Mouse (Mus musculus): ENCODE results near the gene Rnf146. TPM values are rescaled to one million over a fixed set of nuclear protein-coding genes. Genes with fewer than 3 reads are reported as not detected.

Gene Rnf146
- 25.3 and 36.4 TPM in 2 replicates for total RNA-seq (2014; fragmentation: Nextera tagmentation)
- total RNA-seq (2017) = 51.3 and 61.2 TPM in 2 replicates

DNA sequence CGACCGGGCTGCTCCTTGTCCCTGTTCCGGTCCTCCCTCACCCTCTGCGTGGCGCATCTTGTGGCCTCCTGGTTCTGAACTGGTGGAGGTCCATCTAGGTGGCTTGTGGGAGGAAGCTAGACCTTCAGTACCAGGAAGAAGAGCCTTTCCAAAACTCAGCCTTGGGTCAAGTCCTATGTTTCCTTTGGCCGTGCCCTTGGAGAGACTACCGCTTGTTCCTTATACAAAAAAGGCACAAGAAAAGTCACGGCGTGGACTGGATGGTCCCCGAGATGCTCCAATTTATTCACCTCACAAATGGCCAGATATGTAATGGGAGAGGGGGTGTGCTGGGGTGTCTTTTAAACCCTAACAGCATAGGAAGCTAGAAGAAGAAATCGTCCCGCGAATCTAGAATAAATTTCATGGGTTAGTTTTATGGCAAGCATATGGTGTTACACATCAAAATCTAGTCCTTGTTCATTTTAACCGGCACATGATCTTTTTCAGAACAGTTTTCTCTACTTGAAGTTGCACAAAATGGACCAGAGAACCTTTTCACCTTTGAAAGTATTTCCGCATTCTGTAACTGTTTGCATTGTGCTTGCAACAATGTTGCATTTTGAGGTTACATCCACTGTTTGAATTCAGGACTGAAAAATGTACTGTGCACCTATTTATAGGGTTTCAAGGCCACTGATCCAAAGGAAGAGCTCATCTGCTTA lies at the start of gene Rnf146:
Gene Rnf146, minus strand, starts transcription at position 246 of the 704 bp plus-strand sequence.
- ATAC-seq (replicated peaks; ENCODE audit: low FRiP score, low TSS enrichment, poor library complexity, severe bottlenecking) = no peak; the same call in 1 of the 2 replicates

DNA sequence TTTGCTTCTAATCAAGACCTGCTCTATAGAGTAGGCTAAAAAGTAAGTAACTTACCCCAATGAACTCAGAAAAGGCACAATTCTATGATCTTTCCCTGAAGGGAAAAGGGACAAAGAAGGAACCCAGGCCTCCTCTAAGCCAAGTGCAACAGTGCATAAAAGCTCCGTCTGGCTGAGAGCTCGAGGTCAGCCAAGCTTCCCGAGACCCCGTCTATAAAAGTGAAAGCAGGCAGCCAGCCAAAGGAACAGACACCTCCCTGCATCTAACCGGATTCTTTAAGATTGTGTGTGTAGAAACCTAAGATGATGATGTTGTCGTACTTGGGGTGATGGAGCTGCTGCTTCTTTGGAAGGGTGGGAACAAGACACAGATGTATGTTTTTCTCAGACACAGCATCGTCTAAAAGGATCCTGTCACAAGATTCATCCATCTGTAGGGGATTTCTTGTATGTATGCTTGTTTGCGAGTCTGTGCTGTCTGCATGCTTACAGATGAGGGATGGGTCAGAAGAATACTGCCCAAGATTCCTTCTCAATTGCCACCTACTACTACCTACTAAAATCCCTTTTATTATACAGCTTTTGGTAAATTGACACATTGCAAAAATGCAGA lies 40.5 kb upstream of the Rnf146 start:
- no peak for ATAC-seq (replicated peaks; ENCODE audit: low FRiP score, low TSS enrichment, poor library complexity, severe bottlenecking)

DNA sequence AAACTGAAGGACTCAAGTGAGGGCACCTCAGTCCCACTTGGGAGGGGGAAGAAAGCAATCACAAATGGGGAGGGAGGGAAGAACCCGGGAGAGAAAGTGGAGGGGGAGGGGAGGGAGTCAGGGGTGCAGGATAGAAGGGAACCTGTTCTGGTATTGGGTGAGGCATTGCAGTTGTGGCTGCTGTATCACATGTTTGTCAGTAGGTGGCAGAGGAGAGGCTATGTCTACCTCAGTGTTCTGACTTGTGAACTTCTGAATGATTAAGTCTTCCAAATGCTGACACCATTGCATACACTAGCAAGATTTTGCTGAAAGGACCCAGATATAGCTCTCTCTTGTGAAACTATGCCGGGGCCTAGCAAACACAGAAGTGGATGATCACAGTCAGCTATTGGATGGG lies 32.6 kb upstream of the Rnf146 start:
- peak; percentile 79 for ATAC-seq (replicated peaks; ENCODE audit: low FRiP score, low TSS enrichment, poor library complexity, severe bottlenecking)

DNA sequence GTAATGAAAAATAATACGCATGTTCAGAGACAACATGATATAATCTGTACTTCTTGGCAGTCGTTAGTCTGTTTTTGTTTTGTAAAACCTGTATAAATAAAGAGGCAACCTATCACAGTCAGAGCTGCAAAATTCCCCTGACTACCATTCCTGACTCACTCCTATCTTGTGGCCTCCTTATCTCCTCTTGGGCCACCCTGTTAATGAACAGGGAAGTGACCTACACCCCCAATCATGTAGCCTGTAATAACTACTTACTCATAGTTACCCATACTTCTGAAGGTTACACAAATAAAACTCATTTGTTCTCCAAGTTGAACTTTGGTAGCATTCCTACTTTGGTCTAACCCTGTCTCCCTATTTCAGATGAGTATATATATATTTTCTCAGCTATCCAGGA lies 19.3 kb upstream of the Rnf146 start:
- ATAC-seq (replicated peaks; ENCODE audit: low FRiP score, low TSS enrichment, poor library complexity, severe bottlenecking) = no peak

DNA sequence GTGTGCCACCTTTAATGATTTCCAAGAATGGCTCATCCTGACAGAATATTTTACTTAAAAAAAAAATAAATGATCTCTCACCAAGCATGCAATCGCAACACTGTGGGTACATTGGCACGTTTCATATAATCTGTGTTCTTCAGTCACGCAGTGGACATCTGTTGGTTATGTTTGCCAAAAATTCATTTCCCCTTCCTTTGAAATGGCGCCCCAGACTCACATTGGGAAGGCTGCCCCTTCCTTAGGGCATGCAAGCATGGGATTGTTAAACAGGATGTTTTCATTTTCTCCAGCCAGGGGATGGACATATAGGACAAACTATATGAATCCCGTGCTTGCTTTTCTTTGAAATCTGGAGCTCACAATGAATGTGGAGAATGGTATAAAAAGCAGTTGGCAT lies 11.8 kb upstream of the Rnf146 start:
- ATAC-seq (replicated peaks; ENCODE audit: low FRiP score, low TSS enrichment, poor library complexity, severe bottlenecking) = no peak

DNA sequence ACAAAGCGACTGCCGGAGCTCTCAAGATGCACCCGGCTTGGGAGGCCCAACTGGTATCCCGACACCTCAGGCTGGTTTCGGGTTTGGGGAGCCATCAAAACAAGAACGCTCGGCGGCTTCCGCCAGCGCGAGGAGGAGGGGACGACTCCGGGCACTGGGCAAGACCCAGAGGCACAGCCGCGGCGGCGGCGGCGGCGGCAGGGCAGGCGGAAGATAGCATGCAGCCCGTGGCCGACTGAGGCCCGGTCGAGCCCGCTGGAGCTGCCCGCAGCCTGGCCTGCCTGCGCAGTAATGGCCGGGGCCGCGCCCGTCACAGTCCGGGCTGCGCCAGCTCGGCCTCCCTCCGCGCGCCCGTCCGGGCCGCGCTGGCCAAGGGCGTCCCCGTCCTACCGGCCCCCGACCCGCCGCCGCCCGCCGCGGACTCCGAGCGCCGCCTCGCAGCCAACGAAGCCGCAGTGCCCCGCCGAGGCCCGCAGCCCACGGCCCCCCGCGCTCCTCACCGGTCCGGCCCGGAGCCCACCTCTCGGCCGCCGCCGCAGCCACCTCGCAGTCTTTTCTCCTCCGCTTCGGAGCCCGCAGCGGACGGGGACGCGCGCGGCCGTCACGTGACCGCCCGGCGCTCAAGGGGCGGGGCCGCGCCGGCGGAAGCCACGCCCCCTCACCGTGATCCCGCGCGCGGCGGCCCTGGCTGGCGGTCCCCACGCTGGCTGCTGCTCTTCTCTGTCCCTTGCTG lies 612 bp downstream of the Rnf146 start:
- ATAC-seq (replicated peaks; ENCODE audit: low FRiP score, low TSS enrichment, poor library complexity, severe bottlenecking) = peak; percentile 89

DNA sequence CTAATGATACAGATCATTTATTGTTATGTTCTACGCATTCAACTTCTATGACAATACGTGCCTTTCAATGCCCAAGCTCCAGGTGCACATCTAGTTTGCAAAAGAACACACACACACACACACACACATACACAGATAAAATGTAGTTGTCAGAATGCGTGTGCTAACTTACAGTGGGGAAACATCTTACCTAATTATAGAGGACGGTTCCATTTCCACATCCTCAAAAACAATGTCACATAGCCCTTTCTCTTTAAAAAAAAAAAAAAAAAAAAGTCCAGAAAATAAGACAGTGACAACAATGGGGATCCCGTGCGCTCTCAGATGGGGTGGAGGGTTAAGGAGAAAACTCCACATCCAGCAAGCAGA lies 1.2 kb downstream of the Rnf146 start:
- peak; percentile 20; the same call in 1 of the 2 replicates for ATAC-seq (replicated peaks; ENCODE audit: low FRiP score, low TSS enrichment, poor library complexity, severe bottlenecking)

DNA sequence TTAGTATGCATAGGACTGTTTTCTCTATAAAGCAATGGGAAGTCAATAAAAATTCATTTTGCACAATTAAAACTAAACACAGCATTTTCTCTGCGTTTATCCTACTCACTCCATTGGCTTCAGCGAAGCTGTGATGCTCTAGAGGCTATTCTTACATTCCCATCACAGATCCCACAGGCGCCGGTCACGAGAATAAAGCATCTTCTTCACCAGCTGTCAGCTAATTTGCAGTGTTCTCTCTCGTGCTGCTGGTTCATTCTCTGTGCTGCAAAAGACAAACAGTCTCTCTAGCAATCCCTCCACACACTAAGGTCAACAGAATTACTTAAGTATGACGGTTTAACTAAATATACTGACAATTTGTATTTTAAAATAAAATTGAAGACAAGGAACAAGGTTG lies 8.1 kb downstream of the Rnf146 start:
- ATAC-seq (replicated peaks; ENCODE audit: low FRiP score, low TSS enrichment, poor library complexity, severe bottlenecking) = no peak

DNA sequence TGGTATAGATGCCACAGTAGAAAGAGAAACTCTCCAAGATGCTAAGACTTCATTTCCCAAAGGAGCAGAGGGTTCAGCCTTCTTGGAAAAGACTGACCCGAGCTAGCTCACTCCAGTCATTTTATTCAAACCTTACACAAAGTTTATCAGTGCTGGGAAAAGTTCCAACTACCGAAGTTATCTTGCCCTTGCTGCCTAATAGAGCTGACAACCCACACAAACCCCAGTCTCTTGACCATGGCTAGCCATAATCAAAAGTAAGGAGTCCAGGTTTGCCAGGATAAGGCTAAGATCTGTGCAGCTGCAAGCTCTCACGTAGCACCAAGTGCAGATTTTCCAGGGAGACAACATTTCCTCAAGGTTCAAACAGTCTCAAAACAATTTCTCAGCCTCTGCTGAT lies 9.7 kb downstream of the Rnf146 start:
- peak; percentile 58; the same call in 1 of the 2 replicates for ATAC-seq (replicated peaks; ENCODE audit: low FRiP score, low TSS enrichment, poor library complexity, severe bottlenecking)

DNA sequence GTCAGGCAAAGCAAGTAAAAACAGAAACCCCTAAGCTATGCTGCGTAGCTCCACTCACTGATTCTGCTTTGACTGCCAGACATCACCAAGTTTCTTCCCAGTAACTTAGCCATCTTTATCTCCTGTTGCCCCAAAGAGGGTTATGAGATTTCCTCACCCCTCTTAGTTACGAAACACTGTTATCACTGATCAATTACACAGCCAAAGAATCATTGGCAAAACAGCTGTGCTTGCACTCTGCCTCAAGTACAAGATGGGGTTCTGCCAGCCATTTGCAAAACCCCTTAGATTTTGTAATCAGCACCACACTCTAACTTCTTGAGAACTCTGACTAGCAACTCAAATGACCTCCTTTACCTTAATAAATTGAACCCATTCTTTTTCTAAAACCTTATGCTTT lies 10.8 kb downstream of the Rnf146 start:
- no peak for ATAC-seq (replicated peaks; ENCODE audit: low FRiP score, low TSS enrichment, poor library complexity, severe bottlenecking)

DNA sequence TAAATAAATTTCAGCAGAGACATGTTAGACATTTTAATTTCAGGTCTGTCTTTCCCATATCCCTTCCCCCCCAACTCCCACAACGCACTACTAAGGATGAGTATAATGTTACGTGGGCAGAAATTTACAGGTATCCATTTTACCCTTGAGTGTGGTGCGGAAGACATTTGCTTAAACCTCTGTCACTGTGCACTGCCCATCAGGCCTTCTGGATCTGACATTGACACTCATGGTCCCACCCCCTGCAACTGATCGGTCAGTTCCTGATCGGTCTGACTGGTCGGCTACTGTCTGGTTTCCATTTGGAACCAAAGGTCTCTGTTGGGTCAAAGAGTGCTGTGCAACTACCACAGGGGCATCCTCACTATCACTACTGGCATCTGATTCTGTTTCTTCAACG lies 15.6 kb downstream of the Rnf146 start:
- ATAC-seq (replicated peaks; ENCODE audit: low FRiP score, low TSS enrichment, poor library complexity, severe bottlenecking) = no peak

DNA sequence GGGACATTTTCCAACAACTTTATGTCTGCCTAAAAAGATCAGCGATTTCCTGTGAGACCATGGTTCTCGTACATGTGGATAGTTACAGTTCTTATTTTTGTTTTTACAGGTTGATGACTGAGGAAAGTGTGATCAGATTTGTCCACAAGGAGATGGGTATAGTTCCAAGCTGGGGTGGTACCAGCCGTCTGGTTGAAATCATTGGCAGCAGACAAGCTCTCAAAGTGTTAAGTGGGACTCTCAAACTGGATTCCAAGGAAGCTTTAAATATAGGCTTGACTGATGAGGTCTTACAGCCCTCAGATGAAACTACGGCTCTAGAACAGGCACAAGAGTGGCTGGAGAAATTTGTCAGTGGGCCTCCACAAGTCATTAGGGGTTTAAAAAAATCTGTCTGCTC lies 18.0 kb downstream of the Rnf146 start:
- ATAC-seq (replicated peaks; ENCODE audit: low FRiP score, low TSS enrichment, poor library complexity, severe bottlenecking) = no peak

DNA sequence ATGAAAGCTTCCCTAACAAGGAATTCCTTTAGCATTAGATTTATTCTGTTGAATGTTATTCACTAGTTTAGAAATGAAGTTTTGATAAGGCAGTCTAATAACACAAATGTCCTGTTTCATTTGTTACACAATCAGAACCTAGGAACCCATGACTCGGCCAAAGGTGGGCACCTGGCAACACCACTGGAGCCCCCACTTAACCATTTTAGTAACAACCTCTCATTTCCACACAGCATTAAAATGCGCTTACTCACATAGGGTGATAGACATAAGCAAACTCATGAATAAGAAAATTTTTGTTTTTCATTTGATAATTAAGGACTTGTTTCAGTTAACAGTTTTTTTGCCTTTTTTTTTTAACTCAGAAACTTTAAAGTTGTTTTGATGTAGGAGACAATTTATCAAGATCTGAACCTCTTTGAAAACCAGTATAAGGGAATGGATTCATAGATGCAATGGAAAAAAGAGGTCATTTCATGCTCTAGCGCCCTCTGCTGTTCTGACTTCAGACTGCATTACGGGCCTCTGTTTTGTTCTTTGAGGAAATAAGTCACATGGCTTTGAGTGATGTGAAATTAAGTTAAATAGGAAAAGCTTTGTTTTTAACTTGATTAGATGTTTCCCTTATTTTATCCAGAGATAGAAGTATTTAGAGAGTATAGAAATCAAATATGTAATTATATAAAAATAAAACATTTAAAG lies 23.7 kb downstream of the Rnf146 start:
- ATAC-seq (replicated peaks; ENCODE audit: low FRiP score, low TSS enrichment, poor library complexity, severe bottlenecking) = peak; percentile 90

DNA sequence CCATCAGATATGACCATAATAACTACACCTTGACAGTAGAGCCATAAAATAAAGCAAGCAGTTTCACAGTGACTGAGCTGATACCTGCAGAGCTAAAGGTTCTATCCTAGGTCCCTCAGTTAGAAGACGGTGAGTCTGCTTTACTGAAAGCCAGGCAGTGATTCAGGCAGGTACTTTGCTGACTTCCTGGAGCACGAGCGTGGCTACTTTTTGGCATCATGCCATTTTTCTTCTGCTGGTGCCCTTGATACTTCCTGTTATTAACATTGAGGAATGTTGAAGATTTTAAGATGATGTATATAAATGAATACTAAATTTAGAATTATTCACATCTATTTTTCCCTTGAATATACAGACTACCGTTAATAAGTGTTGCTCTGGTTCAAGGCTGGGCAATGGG lies 28.4 kb downstream of the Rnf146 start:
- ATAC-seq (replicated peaks; ENCODE audit: low FRiP score, low TSS enrichment, poor library complexity, severe bottlenecking) = no peak

DNA sequence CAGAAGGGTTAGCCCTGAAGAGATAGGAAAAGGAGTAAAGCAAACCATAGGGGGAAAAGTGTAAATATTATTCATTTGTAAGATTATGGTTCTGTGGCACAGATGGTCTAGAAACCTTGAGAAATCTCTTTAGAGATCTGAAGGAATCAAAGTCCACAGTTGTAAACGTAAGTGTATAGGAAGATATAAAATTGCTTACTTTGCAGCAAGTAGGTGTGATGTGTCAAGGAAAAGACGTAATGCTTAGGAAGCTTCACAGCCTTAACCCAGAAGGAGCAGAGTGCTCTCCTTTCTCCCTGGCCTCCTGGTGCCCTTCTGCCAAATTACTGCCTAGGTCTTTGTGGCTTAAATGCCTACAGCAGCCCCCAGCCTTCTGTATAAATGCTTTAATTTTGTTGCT lies 37.4 kb downstream of the Rnf146 start:
- no peak for ATAC-seq (replicated peaks; ENCODE audit: low FRiP score, low TSS enrichment, poor library complexity, severe bottlenecking)

DNA sequence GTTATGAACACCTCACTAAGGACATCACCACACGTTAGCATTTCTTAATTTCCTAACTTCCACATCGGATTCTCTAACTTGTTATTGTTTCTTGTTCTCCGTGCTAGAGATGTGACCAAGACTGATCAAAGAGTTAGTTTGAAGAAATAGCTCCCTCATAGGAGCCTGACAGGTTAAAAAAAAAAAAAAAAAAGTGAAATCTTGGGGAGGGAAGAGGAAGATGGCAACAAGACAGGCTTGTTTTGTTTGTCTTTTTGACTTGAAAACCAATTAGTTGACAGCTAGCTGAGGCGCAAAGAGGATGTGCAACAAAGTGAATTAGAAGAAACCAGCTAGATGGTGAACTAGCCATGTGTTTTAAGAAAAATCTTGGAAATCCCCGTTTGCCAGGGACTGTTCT lies 48.3 kb downstream of the Rnf146 start:
- ATAC-seq (replicated peaks; ENCODE audit: low FRiP score, low TSS enrichment, poor library complexity, severe bottlenecking) = no peak

DNA sequence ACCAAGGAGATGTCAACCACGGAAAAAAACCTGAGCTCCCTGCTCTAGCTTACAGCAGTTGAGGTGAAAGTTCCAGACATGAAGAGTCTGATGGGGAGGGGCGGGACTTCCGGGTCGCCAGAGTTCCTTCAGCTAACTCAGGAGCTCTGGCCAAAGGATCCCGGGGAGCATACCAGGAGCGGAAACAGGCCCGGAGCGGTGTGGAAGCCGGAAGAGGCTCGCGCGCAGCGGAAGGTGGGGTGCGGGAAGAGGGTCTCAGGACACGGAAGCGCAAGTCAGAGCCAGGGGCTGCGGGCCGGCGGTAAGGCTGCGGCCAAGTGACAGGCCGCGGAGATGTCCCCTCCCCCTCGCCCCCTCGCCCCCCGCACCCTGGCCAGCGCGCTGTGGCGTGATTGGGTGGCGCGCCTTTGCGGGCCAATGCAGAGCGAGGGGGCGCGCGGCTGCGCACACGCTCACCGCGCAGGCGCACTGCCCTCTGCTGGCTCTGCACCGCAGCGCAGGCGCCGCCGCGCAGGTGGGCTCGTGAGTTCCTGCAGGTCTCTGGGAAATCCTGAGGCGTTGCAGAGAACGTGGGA lies 49.1 kb downstream of the Rnf146 start, which contains the start of gene Echdc1:
Gene Echdc1, plus strand, starts transcription at position 103 of the 575 bp plus-strand sequence.
- peak; percentile 97 for ATAC-seq (replicated peaks; ENCODE audit: low FRiP score, low TSS enrichment, poor library complexity, severe bottlenecking)

DNA sequence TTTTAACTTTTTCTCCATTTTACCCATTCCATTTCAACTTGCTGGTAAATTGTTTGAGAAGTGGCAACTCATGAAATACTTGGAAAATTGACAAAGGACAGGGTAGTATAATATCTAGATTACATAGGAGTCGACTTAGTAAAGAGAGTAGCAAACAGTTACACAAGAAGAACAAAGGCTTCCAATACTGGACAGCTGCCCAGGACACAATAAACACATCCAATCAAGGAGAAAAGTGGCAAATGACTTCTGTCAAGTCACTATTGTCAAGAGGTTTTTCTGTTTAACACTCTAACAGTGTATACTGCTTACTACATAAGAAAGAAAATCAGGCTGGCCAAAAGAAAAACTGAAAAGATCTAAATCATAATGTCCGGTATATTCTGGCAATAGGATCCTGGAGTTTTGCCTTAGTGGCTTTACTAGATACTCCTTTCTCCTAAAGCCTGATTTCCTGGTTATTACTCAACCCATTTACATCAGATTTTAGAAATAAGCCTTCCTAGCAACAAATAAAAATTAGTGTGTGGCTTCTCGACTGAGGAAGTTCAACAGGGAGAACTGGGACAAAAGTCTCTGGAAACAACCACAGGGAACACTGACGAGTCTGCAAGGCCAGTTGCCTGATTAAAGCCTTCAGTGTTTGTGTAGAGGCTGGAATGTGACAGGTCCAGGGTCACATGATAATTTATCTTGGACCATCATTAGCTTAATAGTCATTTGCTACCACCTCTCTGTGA lies 50.6 kb downstream of the Rnf146 start:
- ATAC-seq (replicated peaks; ENCODE audit: low FRiP score, low TSS enrichment, poor library complexity, severe bottlenecking) = no peak

DNA sequence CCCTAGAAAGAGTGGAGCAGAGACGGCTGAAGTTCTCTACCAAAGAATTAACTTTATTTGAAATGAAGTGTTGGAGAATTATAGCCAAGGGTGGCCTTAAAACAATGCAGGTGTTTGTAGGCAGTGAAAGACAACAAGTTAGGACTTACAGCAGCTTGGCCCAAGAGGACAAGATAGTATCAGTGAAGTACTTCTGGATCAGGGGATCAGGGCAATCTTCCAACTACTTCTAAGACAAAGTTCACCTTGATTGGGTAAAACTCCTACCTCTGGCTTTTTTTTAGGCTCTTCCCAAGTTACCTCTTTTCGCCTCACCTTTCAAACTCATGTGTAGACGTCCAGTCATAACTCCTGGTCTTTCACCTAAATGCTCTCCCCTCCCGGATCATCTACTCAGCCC lies 60.0 kb downstream of the Rnf146 start:
- ATAC-seq (replicated peaks; ENCODE audit: low FRiP score, low TSS enrichment, poor library complexity, severe bottlenecking) = no peak
